In the genomic region with DNA sequence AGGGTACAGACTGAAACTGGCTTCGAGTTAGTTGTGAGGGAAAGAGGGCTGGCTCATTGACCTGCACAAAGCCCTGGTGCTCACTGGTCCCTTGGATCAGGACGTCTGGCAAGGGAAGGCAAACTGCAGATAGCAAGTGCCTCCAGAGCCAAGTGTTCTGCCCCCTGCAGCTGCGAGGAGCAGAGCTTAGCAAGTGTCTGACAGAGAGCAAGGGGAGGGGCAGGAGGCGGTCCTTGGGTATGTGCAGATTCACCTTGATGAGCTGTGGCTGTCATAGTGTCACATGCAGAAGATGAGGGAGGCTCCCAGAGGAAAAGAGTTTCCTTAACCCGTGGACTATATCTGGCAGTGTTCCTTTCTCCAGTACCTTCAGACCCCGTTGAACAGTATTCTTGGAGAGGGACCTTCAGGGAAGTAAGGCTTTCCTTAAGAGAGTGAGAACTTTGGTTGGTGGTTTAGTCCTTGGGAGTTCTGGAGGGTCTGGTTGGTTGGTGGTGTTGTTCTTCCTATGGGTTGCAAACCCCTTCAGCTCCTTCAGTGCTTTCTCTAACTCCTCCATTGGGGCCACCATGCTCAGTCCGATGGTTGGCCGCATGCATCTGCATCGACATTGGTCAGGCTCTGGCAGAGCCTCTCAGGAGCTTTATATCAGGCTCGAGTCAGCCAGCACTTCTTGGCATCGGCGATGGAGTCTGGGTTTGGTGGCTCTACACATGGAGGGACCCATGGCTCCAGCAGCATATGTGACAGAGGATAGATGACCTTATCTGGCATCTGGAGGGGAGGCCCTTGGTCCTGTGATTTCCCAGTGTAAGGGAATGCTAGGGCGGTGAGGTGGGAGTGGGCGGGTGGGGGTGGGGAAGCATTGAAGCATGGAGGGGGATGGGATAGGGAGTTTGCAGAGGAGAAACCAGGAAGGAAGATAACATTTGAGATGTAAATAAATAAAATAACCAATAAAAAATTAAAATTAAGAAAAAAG, we compare ENCODE assay signal across 14 mouse cellular contexts.
DNase-seq lines count a peak whose midpoint lies in the region; ATAC-seq lines count a peak whose summit lies in the region.
"Had no signal": no experiment of that assay in that cellular context is flagged by ENCODE, and none has a peak within 500 bp of the region (broad histone marks: within the 10 kb centered on the region; RNA-seq: fewer than 3 reads in every experiment).

No protein-coding gene starts in this region.

- no peak overlapping the region for H3K9ac ChIP-seq in heart, embryonic 16.5 days (ENCODE audit: low read length)
- no peak overlapping the region for H3K9ac ChIP-seq in kidney, embryonic 16.5 days (replicated peaks; ENCODE audit: low read length)
- H3K9ac ChIP-seq in hindbrain, embryonic 12.5 days = no peak overlapping the region
- H3K9ac ChIP-seq: embryonic facial prominence, embryonic 12.5 days; hindbrain, embryonic 15.5 days; lung, embryonic 14.5 days; neural tube, embryonic 15.5 days had no signal

- no peaks in the 10 kb centered on the region for H3K36me3 ChIP-seq in heart, embryonic 16.5 days (ENCODE audit: control insufficient read depth, insufficient read depth)
- no peaks in the 10 kb centered on the region for H3K36me3 ChIP-seq in kidney, embryonic 16.5 days (ENCODE audit: insufficient read depth, low read length)
- no peaks in the 10 kb centered on the region for H3K36me3 ChIP-seq in hindbrain, embryonic 12.5 days
- H3K36me3 ChIP-seq: embryonic facial prominence, embryonic 12.5 days; hindbrain, embryonic 15.5 days; neural tube, embryonic 15.5 days had no signal

- H3K27me3 ChIP-seq in heart, embryonic 16.5 days (ENCODE audit: control insufficient read depth, insufficient read depth, low read length) = no peaks in the 10 kb centered on the region
- H3K27me3 ChIP-seq in kidney, embryonic 16.5 days (ENCODE audit: insufficient read depth, low read length) = no peaks in the 10 kb centered on the region
- H3K27me3 ChIP-seq in hindbrain, embryonic 12.5 days = no peaks in the 10 kb centered on the region
- H3K27me3 ChIP-seq: embryonic facial prominence, embryonic 12.5 days; hindbrain, embryonic 15.5 days; neural tube, embryonic 15.5 days had no signal

- peaks cover 30% of the 10 kb centered on the region for H3K4me1 ChIP-seq in heart, embryonic 16.5 days (ENCODE audit: control insufficient read depth, insufficient read depth, low read length)
- H3K4me1 ChIP-seq in kidney, embryonic 16.5 days (ENCODE audit: insufficient read depth, low read length) = peaks cover 36% of the 10 kb centered on the region
- H3K4me1 ChIP-seq in hindbrain, embryonic 12.5 days = 0 out of 2 replicates have a peak, but pooled peaks cover 2% of the 10 kb centered on the region
- H3K4me1 ChIP-seq: embryonic facial prominence, embryonic 12.5 days; hindbrain, embryonic 15.5 days; neural tube, embryonic 15.5 days had no signal

- no peak overlapping the region for H3K27ac ChIP-seq in heart, embryonic 16.5 days (ENCODE audit: low read length)
- no peak overlapping the region for H3K27ac ChIP-seq in kidney, embryonic 16.5 days (ENCODE audit: low read length)
- no peak overlapping the region for H3K27ac ChIP-seq in hindbrain, embryonic 12.5 days
- H3K27ac ChIP-seq: embryonic facial prominence, embryonic 12.5 days; heart, adult 2 months; hindbrain, embryonic 15.5 days; neural tube, embryonic 15.5 days had no signal

- 47% methylated on average over 14 of the region's 14 CpGs for WGBS in heart, embryonic 16.5 days
- 62% methylated on average over 14 of the region's 14 CpGs for WGBS in kidney, embryonic 16.5 days
- WGBS in hindbrain, embryonic 12.5 days = 77% methylated on average over 14 of the region's 14 CpGs

- peak; percentile 35; the same call in 1 of the 2 replicates for ATAC-seq in heart, embryonic 16.5 days (replicated peaks; ENCODE audit: extremely low read depth, insufficient read depth, low FRiP score)
- peak; percentile 69 for ATAC-seq in kidney, embryonic 16.5 days (ENCODE audit: low FRiP score, low TSS enrichment)
- ATAC-seq in hindbrain, embryonic 12.5 days (ENCODE audit: low FRiP score) = no peak
- ATAC-seq: midbrain, embryonic 16.5 days had no signal

- no peak overlapping the region for H3K4me2 ChIP-seq in heart, embryonic 16.5 days (ENCODE audit: low read depth, low read length)
- H3K4me2 ChIP-seq in kidney, embryonic 16.5 days (replicated peaks; ENCODE audit: low read depth, low read length) = no peak overlapping the region
- H3K4me2 ChIP-seq in hindbrain, embryonic 12.5 days (replicated peaks) = no peak overlapping the region
- H3K4me2 ChIP-seq: embryonic facial prominence, embryonic 12.5 days; hindbrain, embryonic 15.5 days; lung, embryonic 14.5 days; neural tube, embryonic 15.5 days had no signal

- no peak overlapping the region for H3K4me3 ChIP-seq in heart, embryonic 16.5 days (ENCODE audit: low read length)
- H3K4me3 ChIP-seq in kidney, embryonic 16.5 days (ENCODE audit: low read length) = no peak overlapping the region
- no peak overlapping the region for H3K4me3 ChIP-seq in hindbrain, embryonic 12.5 days
- H3K4me3 ChIP-seq: embryonic facial prominence, embryonic 12.5 days; heart, adult 2 months; hindbrain, embryonic 15.5 days; neural tube, embryonic 15.5 days had no signal

- H3K9me3 ChIP-seq in heart, embryonic 16.5 days (replicated peaks; ENCODE audit: control insufficient read depth, low read length) = no peaks in the 10 kb centered on the region
- no peaks in the 10 kb centered on the region for H3K9me3 ChIP-seq in kidney, embryonic 16.5 days (ENCODE audit: low read length)
- no peaks in the 10 kb centered on the region for H3K9me3 ChIP-seq in hindbrain, embryonic 12.5 days (replicated peaks)
- H3K9me3 ChIP-seq: embryonic facial prominence, embryonic 12.5 days; hindbrain, embryonic 15.5 days; neural tube, embryonic 15.5 days had no signal

- no peak for DNase-seq in heart, adult 9 months (ENCODE audit: low spot score in 2 of 2)
- DNase-seq in cerebellum, adult 9-10 months = peak; percentile 48
- DNase-seq in thymus, adult 18-20 months = peak; percentile 39 to 40
- DNase-seq in lung, postnatal 4 days = no peak
- DNase-seq in adrenal gland, adult 8-10 months = no peak
- DNase-seq: lung, embryonic 14.5 days had no signal

Comparison
In these comparisons a context has a peak if more than half of its experiments do, and no peak if none do; other contexts are left out.
1. DNase-seq: peak in cerebellum, adult 9-10 months (single experiment) and thymus, adult 18-20 months (2 of 2); none in heart, adult 9 months (0 of 2), lung, postnatal 4 days (0 of 2) and adrenal gland, adult 8-10 months (single experiment).